Mouse (Mus musculus) macrophage (primary cell): ENCODE measurements around the gene Kel. TPM values are rescaled to one million over a fixed set of nuclear protein-coding genes. Genes with fewer than 3 reads are reported as not detected.

Source experiments
- polyA plus RNA-seq: library from polyadenylated mRNA; stranded (reverse); fragments of 250-400 nt; gene quantifications from 3 replicates; pipeline ENCODE4 v1.2.4, GENCODE M21; 2018; ENCODE audit warnings: inconsistent platforms

The Kel gene
- polyA plus RNA-seq, 1 experiment from 2014 or later: not detected

Other genes with a start within 250 kb of the Kel start
- gene Prss1, start 245.4 kb downstream of the Kel start, polyA plus RNA-seq: not detected in 3 replicates
- gene Prss2, start 182.6 kb downstream of the Kel start, polyA plus RNA-seq: not detected in 3 replicates
- 0.25 to 0.49 TPM (median 0.26 TPM) in 3 replicates for gene Ephb6, start 98.9 kb downstream of the Kel start, polyA plus RNA-seq
- gene Trpv6, start 67.9 kb downstream of the Kel start, polyA plus RNA-seq: not detected in 3 replicates
- not detected in 3 replicates for gene Trpv5, start 23.6 kb downstream of the Kel start, polyA plus RNA-seq
- gene Llcfc1, start 19.9 kb downstream of the Kel start, polyA plus RNA-seq: not detected in 3 replicates
- not detected in 3 replicates for gene Olfr459, start 70.8 kb upstream of the Kel start, polyA plus RNA-seq
- gene Pip, start 143.2 kb upstream of the Kel start, polyA plus RNA-seq: not detected in 3 replicates
- gene Sval2, start 148.7 kb upstream of the Kel start, polyA plus RNA-seq: not detected in 3 replicates
- gene Sval1, start 247.3 kb upstream of the Kel start, polyA plus RNA-seq: not detected in 3 replicates